Mouse (Mus musculus) T-cell, adult 2 months (primary cell): ENCODE measurements around the gene Exoc6.
A peak's percentile ranks its signal among the peaks of the same experiment; 100 is the strongest.
"Not testable (repeated sequence)": the region's sequence is repeated elsewhere in the genome, so short reads cannot be mapped to it uniquely, and the experiment has no call there.

Experiments used
- DNase-seq: peaks from one replicate; pipeline ENCODE4 v3.0.0; 2022; ENCODE audit warnings: low spot score

Exoc6 gene

DNA sequence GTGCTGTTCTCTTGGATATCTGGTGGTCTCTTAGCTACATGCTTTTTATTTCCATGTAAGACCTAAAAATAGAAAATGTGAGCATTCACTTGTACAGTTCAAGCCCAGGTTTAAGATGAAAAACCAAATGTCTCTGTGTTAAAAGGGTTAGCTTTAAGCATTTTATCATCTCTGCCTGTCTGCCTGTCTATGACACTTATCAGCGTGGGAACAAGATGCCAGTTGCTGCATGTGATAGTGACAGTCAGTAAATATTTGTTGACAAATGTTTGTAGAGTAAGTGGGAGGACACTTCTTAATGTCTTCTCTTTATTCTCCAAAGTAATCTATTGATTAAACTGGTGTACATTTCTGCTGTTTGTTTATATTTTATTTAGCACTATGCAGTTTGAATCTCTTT is 12.5 kb upstream of the Exoc6 start:
- DNase-seq: no peak

DNA sequence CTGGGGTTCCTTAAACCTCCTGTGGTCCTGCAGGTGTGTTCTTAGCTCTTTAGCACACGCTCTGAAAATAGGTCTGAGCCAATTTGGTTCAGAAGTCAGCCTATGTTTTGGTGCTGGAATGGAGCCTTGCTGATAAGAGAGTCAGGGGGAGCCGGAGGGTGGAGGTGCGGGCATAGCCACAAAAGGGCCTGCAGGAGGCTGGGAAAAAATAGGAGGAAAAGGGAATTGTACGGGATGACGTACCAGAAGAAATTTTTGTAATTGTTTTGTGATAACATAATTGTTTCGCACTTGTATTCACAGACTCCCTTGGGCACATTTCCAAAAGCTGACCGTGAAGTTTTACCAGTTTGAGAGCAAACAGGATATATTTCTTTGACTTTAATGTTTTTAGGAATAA is 10.0 kb upstream of the Exoc6 start:
- no peak for DNase-seq

DNA sequence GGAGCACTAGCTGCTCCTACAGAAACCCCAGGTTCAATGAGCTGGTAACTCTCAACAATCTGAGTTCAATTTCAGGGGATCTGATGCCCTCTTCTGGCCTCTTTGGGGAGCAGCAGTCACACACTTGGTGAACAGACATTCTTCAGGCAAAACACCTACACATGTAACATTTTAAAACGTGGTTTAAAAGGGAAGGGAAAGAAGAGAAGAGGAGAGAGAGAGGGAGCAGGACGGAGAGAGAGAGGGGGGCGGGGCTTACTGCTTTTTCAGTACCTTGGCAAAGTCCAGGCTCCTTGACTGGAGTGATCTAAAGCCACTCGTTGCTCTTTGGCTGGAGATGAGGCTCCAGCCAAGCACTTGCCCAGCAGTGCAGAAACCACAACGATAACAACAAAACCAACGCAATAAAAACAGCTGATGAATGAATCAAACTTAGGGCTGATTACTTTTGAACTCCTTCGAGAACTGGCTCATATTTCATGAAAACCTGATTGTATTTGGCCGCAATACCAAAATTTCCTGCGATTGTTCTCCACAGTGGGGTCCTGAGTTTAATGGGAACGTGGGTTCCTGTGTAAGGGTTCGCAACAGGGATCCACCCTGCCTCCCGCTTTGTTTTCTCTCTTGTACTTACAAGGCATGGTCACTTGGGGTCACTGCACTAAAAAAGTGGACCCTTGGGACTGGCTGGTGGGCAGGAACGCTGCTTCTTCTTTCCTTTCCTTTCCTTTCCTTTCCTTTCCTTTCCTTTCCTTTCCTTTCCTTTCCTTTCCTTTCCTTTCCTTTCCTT is 6.5 kb upstream of the Exoc6 start:
- peak; percentile 7 for DNase-seq

DNA sequence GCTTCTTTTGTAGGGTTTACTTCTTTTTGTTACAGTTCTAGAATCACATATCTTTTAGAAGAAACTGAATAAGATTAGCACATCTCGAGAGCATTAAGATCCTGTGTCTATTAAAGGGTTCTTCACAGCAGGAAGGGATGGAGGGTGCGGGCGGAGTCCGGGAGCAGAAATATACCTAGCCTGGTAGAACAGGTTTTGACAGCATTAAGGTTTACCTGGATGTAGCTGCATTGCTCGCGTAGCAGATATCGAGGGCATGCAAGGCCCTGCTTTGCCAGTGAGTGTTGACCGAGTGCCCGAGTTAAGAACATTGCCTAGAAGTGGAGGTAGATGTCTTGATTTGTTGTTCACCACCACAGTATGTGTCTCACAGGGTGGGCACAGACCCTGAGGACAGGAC is 5.7 kb upstream of the Exoc6 start:
- DNase-seq: no peak

DNA sequence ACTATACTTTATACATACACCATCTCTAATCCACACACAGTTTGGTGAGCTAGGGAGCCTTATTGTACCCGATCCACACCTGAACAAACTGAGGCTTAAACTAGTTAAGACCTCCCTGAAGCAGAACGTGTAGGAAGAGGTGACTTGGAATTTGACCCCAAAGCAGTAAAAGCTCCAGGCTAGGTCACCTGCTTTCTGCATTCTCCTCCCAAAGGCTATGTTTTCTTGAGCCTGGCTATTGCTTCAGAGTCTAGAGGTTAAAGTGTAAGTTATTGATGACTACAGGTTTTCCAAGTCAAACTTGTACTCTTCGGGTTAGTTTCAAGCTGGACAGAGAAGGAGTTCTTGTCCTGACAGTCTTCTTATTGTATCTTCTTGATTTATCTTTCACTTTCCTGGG is 5.0 kb upstream of the Exoc6 start:
- no peak for DNase-seq

DNA sequence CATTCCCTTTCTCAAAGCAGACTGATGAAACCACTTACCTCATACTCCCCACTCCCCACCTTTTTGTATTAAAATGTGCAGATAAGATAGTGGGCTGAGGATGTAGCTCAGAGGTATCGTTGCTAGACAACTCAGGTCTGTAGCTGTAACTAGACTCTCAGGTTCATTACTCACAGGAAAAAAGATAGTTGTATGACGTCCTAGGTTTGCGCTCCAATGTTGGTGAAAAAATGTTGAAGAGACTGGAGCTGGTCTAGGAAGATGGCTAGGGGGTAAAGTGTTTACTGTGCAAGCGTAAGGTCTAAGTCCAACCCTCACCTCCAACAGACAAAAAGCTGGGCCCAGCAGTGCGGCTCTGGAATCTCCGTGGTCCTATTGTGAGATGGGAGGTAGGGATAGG is 4.5 kb upstream of the Exoc6 start:
- no peak for DNase-seq

DNA sequence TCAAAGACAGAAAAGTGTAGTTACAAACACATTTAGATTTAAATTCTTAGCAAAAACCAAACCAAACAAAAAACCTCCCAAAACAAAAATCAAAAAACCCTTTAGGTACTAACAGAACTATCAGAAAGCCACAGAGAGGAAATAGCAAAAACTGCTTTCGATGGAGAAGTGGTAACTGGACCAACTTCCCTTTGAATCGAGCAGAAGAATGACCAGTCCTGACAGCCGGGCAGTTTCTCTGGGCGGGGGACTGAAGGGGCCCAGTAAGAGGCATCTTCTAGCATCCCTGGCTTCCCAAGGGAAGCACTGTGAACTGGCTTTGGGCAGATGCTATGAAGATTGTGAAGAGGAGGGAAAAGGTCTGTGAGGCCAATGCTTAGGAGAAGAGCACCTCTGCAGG is 3.4 kb upstream of the Exoc6 start:
- no peak for DNase-seq

DNA sequence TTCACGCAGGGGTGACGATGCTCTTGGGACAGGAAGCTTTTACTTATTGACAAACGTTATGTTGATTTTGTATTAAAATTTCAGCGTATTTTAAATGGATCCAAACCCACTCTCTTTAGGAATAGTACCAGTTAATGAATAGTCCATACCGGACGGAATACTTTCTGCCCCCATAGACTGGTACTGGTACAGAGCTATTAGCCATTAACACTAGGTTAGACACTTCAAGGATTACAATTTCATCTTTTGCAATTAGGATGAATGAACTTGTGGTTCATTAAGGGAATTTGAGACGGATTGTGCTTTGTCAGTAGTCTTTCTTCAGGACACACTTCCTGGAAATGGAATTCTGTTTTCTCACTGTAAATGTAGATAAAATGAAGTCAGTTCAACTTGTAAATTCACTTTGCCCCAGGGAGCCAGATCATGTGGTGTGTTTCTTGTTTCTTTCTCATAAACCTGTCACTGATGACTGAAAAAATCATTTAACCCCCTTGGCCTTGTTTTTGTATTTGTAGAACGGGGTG is 885 bp downstream of the Exoc6 start:
- DNase-seq: no peak

DNA sequence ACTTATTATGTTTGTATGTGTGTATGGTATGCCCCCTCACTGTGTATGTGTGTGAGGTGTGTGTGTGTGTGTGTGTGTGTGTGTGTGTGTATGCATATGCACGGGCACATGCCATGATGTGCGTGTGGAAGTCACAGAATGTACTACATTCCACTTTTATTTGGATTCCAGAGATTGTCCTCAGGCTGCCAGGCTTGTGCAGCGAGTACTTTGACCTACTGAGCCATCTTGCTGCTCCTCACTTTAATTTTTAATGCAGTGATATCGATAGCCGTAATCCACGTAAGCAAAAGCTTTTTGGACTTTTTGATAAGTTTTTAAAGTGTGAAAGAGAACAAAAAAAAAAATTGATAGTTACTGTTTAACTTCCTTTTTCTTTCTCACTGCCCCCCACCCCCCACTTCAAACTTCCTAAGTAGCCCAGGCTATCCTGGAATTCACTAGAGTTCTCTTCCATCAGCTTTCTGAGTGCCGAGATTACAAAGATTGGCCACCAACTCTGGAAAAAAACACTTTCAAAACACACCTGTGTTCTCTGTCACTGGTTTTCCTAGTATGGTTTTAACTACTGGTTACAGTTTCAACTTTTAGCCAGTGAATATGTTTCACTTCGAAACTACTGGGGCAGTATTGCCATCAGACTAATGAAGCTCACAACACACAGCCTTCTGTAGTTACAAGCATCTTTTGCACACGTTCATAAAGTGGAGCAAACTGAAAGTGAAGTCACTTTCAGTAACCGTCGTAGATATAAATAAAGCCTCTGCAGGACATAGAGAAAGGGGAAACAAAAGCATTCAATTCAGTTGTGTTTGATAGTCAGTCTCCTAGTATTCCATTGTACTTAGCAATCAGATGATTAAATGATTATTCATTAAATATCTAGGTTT is 3.4 kb downstream of the Exoc6 start:
- peak; percentile 5 for DNase-seq

DNA sequence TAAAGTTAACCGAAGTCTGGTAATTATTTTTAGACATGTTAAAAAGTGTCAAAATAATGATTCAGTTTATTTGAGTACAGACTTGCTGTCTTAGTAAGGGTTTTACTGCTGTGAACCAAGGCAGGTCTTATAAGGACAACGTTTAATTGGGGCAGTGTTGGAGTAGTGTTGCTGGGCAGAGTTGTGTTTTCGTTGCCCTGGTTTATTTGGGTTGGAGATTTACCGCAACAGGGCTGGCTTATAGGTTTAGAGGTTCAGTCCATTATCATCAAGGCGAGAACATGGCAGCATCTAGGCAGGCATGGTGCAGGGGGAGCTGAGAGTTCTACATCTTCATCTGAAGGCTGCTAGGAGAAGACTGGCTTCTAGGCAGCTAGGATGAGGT is 4.0 kb downstream of the Exoc6 start:
- DNase-seq: not testable (repeated sequence)

GRCm38 (mm10) chr19:37555863-37556566 is 5.8 kb downstream of the Exoc6 start:
- no peak for DNase-seq

DNA sequence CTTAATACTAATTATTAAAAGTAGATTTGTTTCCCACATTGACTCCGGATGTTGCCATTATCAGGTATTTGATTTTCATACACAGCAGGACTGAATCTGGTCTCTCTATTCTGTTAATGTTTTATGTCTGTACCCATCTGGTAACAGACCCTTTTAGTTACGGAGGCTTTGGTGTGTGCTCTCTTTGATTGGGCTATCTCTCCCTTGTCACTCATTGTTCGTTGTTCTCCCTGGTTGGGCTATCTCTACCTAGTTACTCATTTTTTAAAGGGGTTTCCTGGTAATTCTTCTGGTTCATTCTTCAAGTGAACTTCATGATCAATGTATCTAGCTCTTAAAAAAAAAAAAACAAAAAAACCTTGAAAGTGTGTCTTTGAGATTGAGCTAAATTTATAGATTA is 7.7 kb downstream of the Exoc6 start:
- no peak for DNase-seq

- peak; percentile 85 for DNase-seq
Observed at GRCm38 (mm10) chr19:37559286-37560079, 9.3 kb downstream of the Exoc6 start.

DNA sequence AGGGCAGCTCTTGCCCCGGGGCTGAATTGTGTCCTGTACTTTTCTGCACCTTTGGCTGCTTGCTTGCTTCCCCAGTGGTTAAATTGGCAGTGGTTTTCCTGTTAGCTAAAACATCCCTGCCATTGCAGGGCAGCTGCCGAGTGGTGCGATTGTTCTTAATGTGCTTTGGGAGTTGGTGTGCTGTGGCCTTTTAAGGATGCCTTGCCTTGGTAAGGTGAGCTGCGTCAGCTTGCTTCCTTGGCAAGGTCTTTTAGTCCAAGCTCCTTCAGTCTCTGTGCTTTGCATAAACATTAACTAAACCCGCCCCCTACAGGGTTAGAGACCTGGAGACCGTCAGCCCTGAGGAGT is 9.8 kb downstream of the Exoc6 start:
- DNase-seq: no peak

DNA sequence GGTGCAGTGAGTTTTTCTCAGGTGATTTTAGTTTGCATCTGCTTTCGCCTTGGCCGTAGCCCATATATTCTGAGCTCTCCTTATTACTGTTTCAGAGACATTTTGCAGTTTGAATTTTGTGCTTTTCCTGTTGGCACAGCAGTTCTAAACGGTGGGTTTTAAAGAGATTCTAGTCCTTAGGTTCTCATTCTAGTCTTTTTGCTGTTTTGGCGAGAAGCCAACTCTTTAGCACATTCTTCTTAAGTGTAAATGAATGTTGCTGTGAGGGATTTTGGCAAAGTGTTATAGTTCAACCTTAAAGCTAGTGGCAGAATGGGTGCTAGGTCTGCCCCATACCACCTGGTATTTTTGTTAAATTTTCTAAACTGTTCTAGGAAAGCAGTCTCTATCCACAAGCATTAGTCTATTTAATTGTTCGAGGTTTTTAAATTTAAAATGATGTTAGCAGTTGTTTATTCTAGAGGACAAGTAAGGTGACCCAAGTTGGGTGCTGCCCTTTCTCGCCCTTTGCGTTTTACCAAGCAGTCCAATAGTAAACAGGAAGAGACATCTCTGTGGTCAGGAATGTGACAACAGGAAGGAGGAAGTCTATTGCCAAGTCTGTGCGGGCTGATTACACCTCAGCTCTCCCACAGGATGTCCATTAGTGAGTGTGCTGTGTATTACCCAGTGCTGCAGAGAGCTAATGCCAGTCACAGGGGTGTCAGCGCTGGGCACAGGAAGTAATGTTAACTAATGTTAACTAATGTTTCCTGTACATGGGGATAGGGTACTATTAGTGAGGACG is 11.1 kb downstream of the Exoc6 start:
- DNase-seq: peak; percentile 14

GRCm38 (mm10) chr19:37563763-37564162 is 13.5 kb downstream of the Exoc6 start:
- peak; percentile 42 for DNase-seq

- no peak for DNase-seq
Observed at GRCm38 (mm10) chr19:37565806-37566205, 15.6 kb downstream of the Exoc6 start.

GRCm38 (mm10) chr19:37569186-37569754 is 19.1 kb downstream of the Exoc6 start:
- DNase-seq: no peak

DNA sequence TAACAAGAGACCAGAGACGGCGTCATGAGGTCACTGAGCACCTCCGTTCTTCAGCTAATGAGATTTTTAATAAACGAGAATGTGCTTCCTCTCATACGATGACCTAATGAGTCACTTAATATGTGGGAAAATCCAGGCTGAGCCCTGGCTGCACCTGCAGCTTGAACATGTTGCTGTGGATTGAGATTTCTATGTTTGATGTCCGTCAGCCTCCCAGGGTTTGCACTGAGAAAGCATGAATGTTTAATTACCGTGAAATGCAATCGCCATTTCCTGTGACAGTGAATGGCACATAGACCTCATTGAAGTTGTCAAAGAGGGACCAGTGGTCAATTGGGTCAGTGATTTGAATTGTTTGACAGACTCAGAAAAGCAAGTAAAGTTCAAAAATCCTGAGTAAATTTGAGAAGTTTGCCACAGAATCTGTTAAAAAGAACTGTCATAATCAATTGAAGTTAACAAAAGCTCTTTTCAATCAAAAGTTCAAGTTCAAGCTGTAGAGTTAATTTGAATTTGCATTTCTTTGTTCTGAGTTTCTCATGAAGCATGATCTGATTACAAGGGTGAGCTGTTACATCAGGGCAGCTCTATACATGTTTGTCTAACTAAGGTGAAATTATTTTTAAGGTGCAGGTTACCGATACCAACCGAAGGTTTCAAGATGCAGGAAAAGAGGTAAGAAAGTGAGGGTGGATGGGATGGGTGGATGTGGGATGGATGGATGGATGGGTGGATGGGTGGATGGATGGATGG is 20.9 kb downstream of the Exoc6 start:
- no peak for DNase-seq

DNA sequence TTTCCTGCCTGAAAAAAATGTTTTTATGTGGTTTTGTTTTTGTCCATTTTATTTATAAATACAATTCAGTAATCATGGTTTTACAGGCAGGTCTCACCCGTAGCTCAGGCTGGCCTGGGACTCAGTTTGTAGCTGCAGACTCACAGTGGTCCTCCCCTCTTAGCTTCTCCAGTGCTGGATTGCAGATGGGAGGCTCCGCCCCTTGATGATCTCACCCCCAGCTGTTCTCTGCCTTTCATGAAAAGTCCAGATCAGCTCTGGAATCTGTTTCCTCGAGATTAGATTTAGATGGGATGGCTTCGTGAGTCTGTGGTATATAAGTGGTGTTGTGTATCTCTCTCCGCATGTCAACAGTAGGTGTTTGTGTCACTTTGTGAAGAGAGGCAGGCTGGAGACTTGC is 24.6 kb downstream of the Exoc6 start:
- DNase-seq: no peak
